Mouse (Mus musculus): Measurements from ENCODE around the gene Sun1.

Gene Sun1

DNA sequence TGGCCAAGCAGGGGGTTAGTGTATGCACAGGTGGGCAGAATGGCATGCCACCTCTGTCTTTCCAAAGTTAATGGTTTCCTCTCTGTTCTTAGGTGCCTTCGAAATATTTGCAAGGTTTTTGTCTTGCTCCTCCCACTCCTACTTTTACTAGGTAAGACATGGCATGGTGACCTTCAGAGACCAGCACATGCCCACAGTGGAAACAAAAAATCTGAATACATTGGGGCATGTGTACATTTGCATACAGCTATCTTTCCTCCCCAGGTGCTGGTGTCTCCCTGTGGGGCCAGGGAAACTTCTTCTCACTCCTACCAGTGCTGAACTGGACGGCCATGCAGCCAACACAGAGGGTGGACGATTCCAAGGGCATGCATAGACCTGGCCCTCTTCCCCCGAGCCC is 34.0 kb downstream of the Sun1 start:
- in situ Hi-C loops (cut with MboI; ENCODE audit: low pct_unique_long_range_greater_than_20kb in 1 of 2, low sequenced_read_pairs in 2 of 2, unreplicated experiment in 1 of 2): no loop called here

DNA sequence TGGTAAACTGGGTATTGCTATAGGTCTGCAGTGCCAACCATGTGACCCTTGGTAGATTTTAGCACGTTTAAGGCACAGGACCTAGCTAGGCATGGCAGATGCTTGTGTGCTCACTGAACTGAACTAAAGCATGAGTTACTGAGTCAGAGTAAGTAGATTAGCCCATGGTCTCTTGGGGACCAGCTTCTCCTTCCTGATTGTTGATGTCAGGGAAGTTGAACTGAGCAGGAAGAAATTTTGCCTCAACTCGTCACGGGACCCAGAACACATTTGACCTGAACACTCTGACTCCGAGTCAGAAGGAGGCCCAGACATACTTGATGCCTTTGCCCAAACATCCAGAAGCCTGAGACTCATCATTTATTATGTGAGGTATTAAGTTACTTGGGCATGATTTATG is 37.0 kb downstream of the Sun1 start:
- in situ Hi-C loops (cut with MboI; ENCODE audit: low pct_unique_long_range_greater_than_20kb in 1 of 2, low sequenced_read_pairs in 2 of 2, unreplicated experiment in 1 of 2): no loop called here

- in situ Hi-C loops (cut with MboI; ENCODE audit: low pct_unique_long_range_greater_than_20kb in 1 of 2, low sequenced_read_pairs in 2 of 2, unreplicated experiment in 1 of 2): no loop called here
Measured at GRCm38 (mm10) chr5:139241022-139241761, 40.8 kb downstream of the Sun1 start.

GRCm38 (mm10) chr5:139243384-139243783 is 42.9 kb downstream of the Sun1 start:
- in situ Hi-C loops (cut with MboI; ENCODE audit: low pct_unique_long_range_greater_than_20kb in 1 of 2, low sequenced_read_pairs in 2 of 2, unreplicated experiment in 1 of 2): no loop called here

DNA sequence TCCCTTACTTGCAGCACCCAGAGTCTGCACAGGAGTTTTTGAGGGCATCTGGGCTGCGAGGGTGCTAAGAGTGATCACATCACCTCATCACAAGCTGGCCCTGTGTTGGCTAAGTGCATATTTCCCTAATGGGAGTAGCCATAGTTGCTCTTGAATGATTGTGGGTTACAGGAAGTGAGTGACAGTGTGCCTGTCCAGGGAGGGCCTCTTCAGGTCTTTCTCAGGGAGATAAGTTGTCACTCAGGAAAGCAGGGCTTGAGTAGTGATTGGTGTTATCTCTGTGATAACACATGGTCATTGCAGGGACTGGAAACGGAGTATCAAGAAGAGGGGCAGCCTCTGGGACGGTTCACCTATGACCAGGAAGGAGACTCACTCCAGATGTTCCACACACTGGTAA is 47.3 kb downstream of the Sun1 start:
- in situ Hi-C loops (cut with MboI; ENCODE audit: low pct_unique_long_range_greater_than_20kb in 1 of 2, low sequenced_read_pairs in 2 of 2, unreplicated experiment in 1 of 2): loop anchor here in 1 of 2 experiments (5.0 kb wide), 1 partner anchor 40 kb away; no protein-coding TSS in a partner anchor

DNA sequence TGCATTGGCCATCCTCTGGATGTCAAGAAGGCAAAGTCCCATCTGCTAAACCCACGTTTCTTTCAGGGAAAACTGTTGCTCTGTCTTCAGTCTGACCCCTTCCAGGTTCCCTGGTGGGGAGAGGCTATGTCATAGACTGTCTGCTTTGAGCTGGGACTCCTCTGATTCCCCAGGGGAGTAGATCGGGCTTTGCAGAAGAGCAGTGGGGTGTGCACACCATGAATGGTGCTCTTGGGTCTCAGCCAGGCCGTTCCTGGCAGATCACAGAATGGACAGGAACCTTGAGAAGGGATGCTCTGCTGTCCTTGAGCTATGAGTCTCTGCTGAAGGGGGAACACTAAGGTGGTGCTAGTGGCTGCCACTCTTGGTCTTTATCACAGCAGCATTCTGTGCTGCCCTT is 48.4 kb downstream of the Sun1 start:
- in situ Hi-C loops (cut with MboI; ENCODE audit: low pct_unique_long_range_greater_than_20kb in 1 of 2, low sequenced_read_pairs in 2 of 2, unreplicated experiment in 1 of 2): loop anchor here in 1 of 2 experiments (5.0 kb wide), 1 partner anchor 42 kb away; no protein-coding TSS in a partner anchor

- in situ Hi-C loops (cut with MboI; ENCODE audit: low pct_unique_long_range_greater_than_20kb in 1 of 2, low sequenced_read_pairs in 2 of 2, unreplicated experiment in 1 of 2): no loop called here
Measured at GRCm38 (mm10) chr5:139251279-139251678, 50.8 kb downstream of the Sun1 start.

DNA sequence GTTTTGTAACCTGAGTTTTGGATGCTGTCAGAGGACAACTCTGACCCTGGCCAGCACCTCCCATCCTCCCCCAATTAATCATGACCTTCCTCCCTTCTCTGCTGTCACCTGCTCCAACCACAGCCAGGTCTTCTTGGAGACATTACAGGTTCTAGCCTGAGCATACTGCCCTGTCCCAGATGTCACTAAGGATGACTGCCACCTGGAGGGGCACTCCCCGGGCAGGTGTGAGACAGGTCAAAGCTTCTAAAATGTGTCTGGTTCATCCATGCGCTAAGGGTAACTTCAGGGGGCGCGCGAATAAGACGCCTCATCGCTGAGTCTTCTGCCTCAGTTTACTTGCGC is 51.3 kb downstream of the Sun1 start:
- in situ Hi-C loops (cut with MboI; ENCODE audit: low pct_unique_long_range_greater_than_20kb in 1 of 2, low sequenced_read_pairs in 2 of 2, unreplicated experiment in 1 of 2): no loop called here

- in situ Hi-C loops (cut with MboI; ENCODE audit: low pct_unique_long_range_greater_than_20kb in 1 of 2, low sequenced_read_pairs in 2 of 2, unreplicated experiment in 1 of 2): no loop called here
Measured at GRCm38 (mm10) chr5:139252081-139252909, 51.9 kb downstream of the Sun1 start, which contains the start of gene Get4. TSS of gene Get4 (plus strand) at chr5:139252324.

DNA sequence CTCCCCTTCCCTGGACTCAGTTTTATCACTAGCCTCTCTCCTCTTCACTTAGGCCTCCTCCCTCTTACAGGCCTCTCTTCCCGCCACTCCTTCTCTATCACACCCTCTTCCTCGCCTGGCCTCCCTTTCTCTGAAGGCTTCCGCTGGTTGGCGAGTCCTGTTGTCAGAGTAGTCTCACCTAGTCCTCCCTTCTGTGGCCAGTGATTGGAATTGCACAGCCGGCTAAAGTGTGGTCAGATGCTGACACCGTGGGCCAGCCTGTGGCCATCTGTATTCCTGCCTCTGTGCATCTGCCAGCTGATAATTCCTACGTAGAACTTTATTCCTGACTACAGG is 52.4 kb downstream of the Sun1 start:
- in situ Hi-C loops (cut with MboI; ENCODE audit: low pct_unique_long_range_greater_than_20kb in 1 of 2, low sequenced_read_pairs in 2 of 2, unreplicated experiment in 1 of 2): no loop called here

GRCm38 (mm10) chr5:139253301-139253741 is 52.9 kb downstream of the Sun1 start:
- in situ Hi-C loops (cut with MboI; ENCODE audit: low pct_unique_long_range_greater_than_20kb in 1 of 2, low sequenced_read_pairs in 2 of 2, unreplicated experiment in 1 of 2): no loop called here

DNA sequence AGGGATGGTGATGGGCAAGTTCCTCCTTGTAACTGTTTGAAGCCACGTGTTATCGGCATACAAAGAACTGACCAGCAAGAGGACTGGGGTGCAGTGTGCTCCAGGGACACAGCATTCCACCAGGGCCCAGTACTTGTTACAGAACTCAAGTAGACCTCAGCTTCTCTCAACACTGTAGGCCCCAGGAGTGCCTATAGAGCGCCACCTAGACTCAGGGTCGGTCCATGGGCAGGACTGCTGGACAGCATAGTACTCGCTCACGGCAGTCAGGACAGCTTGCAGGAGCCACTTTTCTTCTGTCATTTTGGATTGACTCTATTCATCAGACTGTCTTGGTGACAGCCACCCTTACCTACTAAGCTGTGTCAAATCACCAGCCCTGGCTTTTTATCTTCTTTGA is 54.5 kb downstream of the Sun1 start:
- in situ Hi-C loops (cut with MboI; ENCODE audit: low pct_unique_long_range_greater_than_20kb in 1 of 2, low sequenced_read_pairs in 2 of 2, unreplicated experiment in 1 of 2): no loop called here

DNA sequence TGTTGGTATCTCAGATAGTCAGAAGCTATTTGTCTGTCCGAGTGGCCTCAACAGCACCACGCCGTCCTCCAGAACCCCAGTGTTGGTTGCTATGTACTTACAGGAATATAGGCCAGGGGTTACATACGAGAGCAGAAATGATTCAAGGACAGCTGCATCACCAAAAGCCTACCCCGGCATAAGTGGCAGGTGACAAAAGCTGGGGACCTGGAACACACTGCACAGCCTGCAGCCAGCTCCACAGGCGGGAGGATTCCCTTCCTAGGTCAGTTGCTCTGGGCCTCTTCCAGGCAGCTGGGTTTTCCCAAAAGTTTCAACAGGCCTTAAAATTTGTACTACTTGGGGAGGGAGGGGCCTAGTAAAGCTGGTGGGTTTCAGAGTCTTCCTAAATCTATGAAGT is 55.3 kb downstream of the Sun1 start:
- in situ Hi-C loops (cut with MboI; ENCODE audit: low pct_unique_long_range_greater_than_20kb in 1 of 2, low sequenced_read_pairs in 2 of 2, unreplicated experiment in 1 of 2): no loop called here

- in situ Hi-C loops (cut with MboI; ENCODE audit: low pct_unique_long_range_greater_than_20kb in 1 of 2, low sequenced_read_pairs in 2 of 2, unreplicated experiment in 1 of 2): no loop called here
Measured at GRCm38 (mm10) chr5:139256211-139256765, 55.9 kb downstream of the Sun1 start.

DNA sequence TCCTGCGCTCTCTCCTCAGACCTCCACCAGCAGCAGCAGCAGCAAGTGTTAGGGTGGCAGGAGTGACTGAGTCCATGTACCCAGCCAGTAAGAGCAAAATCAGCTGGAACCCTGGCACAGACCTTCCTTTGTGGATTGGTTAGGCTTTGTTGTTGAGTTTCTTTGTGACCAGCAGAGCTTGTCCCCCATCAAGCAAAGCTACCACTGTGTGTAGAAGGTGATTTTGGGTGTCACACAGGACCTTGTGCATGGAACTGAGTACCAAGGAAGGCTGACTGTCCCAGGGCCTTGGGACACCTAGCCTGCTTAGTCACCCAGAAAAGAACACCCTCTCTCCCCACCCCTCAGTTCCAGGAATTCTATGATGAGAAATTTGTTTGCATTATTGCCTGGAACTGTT is 56.8 kb downstream of the Sun1 start:
- in situ Hi-C loops (cut with MboI; ENCODE audit: low pct_unique_long_range_greater_than_20kb in 1 of 2, low sequenced_read_pairs in 2 of 2, unreplicated experiment in 1 of 2): no loop called here

DNA sequence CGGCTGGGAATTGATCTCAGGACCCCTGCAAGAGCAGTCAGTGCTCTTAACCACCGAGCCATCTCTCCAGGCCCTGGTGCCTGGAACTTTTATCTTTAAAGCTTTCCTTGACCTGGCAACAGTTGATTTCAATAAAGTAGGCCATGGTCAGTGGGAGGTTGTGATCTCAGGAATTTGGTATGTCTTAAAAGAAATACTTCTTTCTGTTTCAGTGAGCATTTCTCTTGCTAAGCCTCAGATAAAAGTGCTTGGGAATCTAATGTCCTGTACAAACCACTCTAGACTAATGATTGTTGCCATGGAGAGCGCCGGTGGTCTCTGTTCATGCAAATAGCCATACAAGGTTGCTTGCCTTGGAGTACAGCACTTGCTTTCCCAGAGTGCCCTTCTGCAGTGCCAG is 57.4 kb downstream of the Sun1 start:
- in situ Hi-C loops (cut with MboI; ENCODE audit: low pct_unique_long_range_greater_than_20kb in 1 of 2, low sequenced_read_pairs in 2 of 2, unreplicated experiment in 1 of 2): no loop called here

DNA sequence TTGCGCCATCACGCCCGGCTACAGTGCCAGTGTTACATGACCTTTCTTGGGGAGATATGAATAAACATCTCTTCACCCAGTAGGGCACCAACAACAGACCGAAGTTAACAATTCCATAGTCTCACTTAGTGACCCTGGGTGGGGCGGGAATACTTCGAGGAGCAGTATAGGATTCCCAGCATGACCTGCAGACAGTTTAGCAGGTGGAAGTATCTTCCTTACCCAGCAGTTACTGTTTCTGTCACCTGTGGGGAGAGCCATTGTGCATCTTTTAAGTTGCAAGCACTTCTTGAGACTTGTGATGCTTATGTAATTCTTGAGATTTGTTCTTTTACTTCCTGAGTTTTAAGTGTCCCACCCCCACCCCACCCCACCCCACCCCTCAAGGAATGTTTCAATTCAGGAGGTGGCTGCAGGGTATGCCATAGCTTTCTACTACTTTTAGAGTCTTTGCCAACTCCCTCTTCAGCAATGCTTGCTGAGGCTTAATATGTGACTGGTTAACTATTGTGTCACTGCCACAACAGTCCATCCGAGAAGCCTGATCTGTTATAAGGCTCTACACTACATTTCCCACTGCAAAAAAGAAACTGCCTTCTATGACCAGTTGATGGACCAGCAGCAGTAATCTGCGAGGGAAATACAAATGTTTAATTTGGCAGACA is 58.1 kb downstream of the Sun1 start:
- in situ Hi-C loops (cut with MboI; ENCODE audit: low pct_unique_long_range_greater_than_20kb in 1 of 2, low sequenced_read_pairs in 2 of 2, unreplicated experiment in 1 of 2): no loop called here

DNA sequence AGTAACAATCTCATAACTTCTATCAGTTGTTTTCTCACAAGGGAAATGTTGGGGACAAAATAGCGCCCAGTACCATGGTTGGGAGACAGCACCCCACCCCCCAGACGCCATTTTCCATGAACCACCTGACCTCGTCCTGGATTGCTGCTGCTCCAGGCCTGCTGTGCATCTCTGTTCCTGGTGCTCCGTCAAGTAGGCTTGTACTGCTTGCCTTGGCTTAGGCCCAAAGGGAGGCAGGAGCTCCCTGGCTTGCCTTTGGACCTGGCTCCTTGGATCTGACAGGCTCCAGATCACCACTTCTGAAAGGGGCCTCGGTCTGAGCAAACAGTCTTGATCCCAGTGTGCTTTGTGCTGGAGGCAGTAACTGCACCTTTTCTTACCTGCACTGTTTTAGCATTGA is 59.4 kb downstream of the Sun1 start:
- in situ Hi-C loops (cut with MboI; ENCODE audit: low pct_unique_long_range_greater_than_20kb in 1 of 2, low sequenced_read_pairs in 2 of 2, unreplicated experiment in 1 of 2): no loop called here

GRCm38 (mm10) chr5:139261403-139261802 is 61.0 kb downstream of the Sun1 start:
- in situ Hi-C loops (cut with MboI; ENCODE audit: low pct_unique_long_range_greater_than_20kb in 1 of 2, low sequenced_read_pairs in 2 of 2, unreplicated experiment in 1 of 2): no loop called here

All from mouse embryonic stem cell (cell line).